Mouse (Mus musculus): ENCODE measurements around the gene Plin4.

GRCm38 (mm10) chr17:56131136-56131535, 21.5 kb upstream of the Plin4 start:
- TF ChIP-seq POLR2A (IDR thresholded peaks at IDR 0.05; ENCODE audit: control insufficient read depth, extremely low read depth, insufficient read depth, low read length, poor library complexity) (no peak), CTCF (IDR thresholded peaks at IDR 0.05; ENCODE audit: borderline replicate concordance, control insufficient read depth, extremely low read depth, insufficient read depth, low read length, poor library complexity) (no peak)

Data from thymus, adult 2 months (tissue).